Mouse (Mus musculus) cerebellum, adult 11-12 months (tissue): ENCODE results near the gene Prrt2.

Source experiments
- DNase-seq: peaks from one replicate; pipeline ENCODE4 v3.0.0; 2022

Prrt2 gene

DNA sequence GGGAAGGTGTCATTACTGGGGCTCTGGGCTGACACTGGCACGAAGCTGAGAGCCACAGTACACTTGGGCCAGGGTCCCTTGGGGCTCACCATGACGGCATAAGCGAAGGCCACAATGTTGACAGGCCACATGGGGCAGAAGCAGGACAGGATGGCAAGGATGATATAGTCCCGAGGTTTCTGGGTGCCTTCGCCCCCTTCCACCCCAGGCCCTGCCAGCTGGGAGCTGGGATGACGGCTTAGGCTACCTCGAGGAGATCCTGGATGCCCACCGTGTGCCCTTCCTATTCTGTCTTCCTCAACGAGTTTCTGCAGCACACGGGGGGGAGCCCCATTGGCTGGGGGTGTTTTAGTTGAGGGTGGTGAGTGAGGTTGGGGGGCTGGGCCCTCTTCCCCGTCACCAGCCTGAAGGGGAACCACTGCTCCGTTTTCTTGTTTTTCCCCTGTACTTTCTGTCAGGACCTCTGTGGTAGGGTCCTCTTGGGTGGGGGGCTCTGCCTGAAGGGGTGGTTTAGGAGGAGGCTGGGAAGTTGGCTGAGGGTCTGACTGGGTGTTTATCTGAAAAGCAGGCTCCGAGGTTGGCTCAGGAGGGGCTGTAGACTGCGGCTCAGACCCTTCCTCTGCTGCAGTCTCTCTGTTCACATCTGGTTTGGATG, 1.6 kb downstream of the Prrt2 start:
- DNase-seq: peak; percentile 66

DNA sequence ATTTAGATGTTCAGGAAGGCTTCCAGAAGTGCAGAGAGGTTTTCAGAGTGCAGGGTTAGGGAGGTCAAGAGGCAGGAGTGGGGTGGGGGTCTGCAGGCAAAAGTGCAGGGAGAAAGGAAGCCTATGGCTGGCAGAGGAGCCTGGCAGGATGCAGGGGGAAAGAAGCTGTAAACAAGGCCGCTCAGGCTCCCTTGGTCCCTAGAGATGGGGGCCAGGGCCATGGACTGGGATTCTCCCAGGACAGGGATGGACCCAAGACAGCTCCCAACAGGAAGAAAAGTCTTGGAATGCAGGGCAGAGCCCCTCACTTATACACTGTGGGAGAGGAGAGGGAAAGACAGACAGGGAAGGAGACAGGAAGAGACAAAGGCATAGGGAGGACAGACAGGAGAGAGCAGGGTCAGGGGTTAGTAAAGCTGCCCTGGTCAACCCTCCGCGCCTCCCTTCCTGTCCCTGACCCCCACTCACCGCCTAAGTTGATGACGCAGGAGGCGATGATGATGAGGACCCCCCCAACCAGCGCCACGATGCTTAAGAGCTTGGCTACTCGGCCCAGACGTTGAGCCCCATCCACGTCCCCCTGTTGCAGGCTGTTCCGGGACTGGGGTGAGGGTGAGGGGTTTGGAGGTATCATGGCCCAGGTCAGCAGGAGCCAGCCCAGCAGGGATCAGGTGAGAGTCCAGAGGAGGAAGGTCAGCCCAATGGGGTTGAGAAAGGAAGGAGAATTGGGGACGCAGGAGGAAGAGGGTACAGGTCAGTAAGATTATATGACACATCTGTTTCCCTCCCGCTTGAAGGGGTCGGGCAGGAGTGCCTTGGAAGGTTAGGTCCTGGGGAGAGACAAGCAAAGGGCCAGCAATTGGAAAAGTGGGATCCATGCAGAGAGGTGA, 2.4 kb downstream of the Prrt2 start:
- DNase-seq: peak; percentile 73

DNA sequence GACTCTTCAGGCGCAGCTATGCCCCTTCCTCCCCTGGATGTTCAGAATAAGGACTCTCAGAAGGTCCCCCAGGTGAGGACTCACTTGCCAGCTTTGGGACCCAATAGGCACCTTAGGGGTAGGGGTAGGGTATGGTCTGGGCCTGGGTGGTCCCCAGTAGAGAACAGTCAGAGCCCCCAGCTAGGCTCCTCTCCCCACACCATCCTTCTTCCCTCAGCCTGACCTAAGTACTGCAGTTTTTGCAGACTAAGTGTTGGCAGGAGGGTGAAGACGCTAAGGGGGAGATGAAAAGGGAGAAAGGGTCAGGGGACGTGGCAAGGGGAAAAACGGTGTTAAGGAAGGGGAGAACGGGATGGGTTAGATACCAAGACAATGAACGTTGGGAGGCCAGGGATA, 3.1 kb downstream of the Prrt2 start:
- peak; percentile 69 for DNase-seq

DNA sequence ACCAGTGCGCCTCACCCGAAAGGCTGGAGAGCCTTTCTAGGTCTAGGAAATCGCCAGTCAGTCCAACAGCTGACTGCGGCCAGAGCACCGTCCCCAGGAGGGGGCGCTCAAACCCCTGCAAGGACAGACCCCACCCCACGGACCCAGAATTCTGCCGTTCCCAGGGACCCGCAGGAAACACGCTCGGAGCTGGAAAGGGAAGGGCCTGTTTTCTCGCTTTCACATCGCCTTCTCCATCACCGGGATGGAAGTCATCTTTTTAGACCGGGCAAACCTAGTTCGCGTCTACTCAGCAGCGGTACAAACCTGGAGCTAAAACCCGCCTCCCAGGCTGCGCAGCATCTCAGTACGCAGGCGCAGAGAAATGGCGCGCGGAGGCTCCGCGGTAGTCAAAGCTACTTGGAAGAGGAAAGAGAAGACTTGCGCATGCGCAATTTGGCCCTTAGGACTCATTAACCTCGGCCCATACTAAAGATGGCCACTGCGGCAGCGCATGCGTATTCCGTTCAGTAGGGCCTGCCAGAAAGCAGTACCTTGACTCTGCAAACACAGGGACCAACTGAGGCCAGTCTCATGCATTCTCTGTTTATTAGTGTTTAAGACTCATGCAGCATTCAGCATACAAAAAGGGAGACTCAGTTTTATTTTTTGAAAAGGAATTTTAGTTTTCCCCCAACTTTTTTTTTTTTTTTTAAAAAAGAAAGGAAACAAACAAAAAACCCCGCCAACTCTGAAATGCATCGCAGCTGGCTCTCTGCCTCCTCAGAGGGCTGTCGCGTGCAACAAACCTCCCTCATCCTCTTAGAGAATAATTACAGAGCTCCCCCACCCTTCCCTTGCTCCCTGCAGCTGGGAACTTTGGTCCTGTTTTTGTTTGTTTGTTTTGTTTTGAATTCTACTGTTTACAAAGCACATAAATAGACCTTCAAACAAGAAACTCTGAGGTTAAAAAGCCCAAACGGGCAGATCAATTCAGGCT, 3.8 kb downstream of the Prrt2 start, which contains the start of gene Pagr1a:
TSS of gene Pagr1a (minus strand) at position 382 of the 979 bp plus-strand sequence.
- DNase-seq: peak; percentile 98

DNA sequence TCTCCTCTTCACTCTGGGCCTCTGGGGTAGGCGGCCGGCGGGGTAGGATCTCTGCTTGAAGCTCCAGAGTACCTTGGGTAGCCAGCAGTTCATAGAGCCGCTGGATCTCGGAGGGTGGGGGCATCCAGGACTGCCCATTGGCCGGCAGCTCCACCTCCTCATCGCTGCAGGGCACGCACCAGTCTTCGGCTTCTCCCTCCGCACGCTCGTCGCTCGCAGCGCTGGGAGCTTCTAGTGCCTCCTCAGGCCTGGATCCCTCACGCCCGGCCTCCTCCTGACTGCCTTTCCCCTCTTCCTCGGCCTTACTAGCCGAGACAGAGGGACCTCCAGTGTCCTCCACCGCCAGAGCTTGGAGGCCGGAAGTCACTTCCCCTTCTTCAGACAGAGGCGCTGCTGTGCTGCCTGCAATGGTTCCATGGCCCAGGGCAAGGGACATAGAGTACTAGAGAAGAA, 4.5 kb downstream of the Prrt2 start:
- DNase-seq: peak; percentile 78

- DNase-seq: no peak
Observed at GRCm38 (mm10) chr7:127016481-127016485, 4.7 kb downstream of the Prrt2 start, which contains the start of gene Pagr1b. Gene Pagr1b (minus strand): TSS chr7:127016484.

DNA sequence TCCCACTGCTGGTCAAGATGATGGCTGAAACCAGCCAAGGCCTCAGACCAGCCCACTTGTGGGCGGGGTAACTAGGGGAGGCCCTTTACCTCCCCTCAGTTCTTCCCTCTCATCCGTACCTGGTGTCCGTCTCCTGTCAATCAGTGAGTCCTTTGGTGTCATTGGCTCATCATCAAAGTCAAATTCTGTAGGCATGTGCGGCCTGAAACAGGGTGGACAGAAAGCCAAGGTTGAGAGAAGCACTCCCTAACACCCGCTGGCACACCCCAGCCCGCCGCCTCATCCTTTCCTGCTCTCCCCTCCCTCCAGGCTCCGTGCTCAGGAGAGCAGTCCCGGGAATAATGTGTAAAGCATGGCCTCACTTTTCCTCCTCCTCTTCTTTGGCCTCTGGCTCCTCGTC, 4.9 kb downstream of the Prrt2 start:
- peak; percentile 86 for DNase-seq

DNA sequence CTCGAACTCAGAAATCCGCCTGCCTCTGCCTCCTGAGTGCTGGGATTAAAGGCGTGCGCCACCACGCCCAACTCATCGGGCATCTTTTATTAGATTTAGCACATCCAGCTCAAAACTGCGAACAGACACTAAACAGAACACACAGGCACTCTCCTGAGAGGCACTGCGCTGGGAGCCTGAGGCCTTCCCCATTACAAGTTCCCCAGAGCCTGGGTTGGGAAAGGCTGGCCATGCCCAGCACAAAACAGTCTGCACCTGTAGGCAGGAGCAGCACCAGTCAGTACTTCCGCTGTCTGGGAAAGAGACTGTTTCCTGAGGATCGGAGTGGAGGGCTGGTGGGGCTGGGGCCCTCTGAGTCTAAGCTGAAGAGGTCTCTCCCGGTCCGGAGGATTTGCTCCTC, 6.0 kb downstream of the Prrt2 start:
- DNase-seq: peak; percentile 47

- DNase-seq: peak; percentile 77
Observed at GRCm38 (mm10) chr7:127014320-127014719, 6.7 kb downstream of the Prrt2 start, which contains the start of gene Mvp. Gene Mvp (minus strand): TSS chr7:127014621.

DNA sequence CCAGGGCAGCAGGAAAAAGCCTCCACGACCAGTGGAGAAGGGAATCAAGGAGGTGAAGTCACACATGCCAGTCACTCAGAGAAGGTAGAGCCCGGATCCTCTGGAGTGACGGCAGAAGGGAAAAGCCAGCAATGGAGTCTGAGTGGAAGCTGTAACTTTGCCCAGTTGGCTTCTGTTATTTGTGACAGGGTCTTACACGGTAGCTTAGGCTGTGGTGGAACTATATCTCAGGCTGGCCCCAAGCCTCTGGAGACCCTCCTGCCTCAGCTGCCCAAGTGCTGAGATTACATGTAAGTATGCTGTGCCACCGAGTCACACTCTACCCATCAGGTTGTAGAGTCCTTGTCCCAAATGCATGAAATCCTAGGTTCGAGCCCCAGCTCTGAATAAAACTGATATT, 7.6 kb downstream of the Prrt2 start:
- peak; percentile 54 for DNase-seq

GRCm38 (mm10) chr7:127012845-127013244, 8.2 kb downstream of the Prrt2 start:
- peak; percentile 54 for DNase-seq

DNA sequence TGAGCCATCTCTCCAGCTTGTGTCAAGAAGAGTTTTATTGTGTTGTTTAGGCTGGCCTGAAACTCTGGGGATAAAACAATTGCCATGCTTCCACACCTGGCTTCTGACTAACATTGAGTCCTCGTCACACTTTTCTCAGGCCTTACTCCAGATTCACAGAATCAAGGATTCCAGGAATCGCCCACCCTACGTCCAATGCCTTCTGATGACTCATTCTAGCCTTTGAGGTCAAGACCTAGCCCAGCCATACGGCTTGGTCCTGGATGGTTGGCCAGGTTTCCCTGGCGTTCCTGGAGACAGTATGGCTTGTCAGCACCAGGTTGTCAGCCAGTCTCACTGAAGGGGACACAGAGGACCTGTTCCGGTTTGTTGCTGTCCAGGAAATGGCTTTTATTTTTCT, 8.6 kb downstream of the Prrt2 start:
- DNase-seq: peak; percentile 49

- peak; percentile 62 for DNase-seq
Observed at GRCm38 (mm10) chr7:127011717-127012116, 9.3 kb downstream of the Prrt2 start.

GRCm38 (mm10) chr7:127011051-127011450, 10.0 kb downstream of the Prrt2 start:
- DNase-seq: no peak

DNA sequence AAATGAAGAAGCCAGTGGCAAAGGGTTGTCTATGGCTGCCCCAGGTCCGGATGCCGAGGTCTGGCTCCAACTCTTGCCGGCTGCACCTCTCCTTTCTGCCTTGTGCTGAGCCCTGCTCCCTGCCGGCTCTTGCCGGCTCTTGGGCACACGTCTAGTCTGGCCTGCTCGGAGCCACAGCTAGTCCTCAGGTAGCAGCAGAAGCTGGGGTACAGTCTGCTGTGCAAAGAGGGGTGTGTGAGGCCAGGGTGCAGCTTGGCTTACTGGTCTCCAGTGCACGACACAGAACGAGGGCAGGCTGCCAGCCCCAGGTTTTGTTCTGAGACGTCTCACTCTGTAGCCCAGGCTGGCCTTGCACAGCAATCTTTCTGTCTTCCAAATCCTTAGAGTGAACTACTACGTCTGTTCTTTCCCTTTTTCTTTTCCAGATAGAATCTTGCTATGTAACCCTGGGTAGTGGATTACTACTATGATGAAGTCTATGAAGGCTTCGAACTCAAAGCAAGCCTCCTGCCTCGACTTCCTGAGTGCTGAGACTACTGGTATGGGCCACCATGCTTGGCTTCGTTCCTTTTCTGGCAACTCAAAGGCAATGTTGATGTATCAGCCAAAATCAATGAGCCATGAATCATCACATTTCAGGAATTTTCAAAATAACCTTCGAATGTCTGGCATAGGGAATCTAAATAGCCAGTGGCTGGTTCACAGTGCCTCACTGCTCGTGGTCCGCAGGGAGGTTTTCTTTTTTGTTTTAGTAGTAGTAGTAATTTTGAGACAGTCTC, 11.5 kb downstream of the Prrt2 start:
- peak; percentile 77 for DNase-seq

DNA sequence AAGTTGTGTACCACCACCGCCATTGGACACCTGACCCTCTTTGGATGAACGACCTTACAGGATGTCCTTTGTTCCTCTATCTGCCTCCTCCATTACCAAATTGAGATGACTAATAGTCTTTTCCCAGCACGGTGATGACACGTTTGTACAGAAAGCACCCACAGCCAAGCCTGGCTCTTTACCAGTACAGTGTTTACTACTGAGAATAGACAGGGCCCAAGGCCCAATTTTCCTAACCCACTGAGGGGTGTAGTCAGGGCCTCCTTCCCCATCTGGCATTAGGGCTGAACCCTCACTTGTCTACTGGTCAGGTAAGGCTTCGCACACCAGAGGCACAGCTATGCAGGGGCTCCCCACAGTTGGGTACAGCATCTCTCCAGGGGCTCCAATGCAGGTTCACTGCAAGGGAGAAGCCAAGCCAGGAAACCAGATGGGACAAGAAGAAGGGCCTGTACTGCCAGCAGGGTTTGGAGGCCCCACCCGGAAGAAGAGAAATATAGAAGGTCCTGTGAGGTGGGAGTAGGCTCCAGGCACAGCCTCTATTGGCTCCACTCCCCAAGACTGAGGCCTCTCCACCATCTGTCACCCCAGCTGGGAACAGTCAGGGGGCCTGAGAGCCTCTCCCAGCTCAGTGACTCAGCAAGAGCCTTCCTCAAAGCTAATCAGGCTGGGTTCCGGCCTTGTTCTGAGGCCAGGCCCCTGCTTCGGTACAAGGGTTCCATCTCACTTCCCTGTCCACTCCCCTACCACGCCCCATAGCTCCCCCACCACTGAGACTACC, 12.6 kb downstream of the Prrt2 start:
- peak; percentile 100 for DNase-seq

DNA sequence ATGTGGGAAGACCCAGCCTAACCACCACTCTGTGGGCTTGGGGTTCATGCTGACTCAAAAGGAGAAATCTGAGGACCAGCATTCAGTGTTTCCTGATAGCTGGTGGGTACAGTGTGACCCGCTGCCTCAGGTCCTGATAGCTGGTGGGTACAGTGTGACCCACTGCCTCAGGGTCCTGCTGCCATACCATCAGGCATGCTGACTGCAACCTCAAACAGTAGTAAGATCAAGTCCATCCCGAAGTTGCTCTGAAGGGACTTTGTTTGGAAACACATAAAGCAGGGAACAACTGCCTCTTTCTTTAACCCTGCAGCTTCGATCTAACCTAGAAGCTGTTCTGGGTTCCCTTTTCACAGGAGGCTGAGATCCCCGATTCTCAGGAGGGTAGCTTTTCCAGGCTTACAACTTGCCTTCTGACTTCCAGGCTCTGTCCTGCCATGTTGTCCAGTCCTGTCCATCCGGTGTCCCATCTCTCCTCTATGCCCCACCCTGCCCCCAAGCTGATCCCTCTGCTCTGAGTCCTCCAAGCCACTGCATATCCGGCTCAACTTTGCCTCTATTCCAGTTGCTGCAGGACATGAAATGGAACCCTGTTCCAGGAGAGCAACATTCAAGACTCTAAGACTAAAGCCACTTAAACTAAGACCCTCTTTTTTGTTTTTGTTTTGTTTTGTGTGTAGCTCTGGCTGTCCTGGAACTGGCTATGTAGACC, 13.5 kb downstream of the Prrt2 start:
- DNase-seq: peak; percentile 52

DNA sequence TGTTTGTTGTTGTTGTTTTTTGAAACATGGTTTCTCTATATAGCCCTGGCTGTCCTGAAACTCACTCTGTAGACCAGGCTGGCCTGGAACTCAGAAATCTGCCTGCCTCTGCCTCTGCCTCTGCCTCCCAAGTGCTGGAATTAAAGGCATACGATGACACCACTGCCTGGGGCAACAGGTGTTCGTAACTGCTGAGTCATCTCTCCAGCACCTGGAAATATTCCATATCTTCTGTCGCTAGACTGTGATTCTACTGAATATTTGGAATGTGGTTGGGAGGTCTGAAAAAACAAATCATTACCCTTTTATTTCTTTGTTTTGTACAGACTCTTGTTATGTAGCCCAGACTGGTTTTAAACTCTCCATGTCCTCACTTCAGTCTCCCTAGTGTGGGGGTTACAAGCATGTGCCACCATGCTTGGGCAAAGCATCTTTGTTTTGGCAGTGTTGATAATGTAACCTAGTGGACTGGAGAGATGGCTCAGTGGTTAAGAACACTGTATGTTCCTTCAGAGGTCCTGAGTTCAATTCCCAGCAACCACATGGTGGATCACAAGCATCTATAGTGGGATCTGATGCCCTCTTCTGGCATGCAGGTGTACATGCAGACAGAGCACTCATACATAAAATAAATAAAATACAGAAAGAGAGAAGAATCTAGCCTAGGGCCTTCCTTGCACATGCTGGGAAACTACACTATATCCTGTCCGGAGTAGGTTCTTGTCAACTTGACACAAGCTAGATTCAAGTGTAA, 16.7 kb downstream of the Prrt2 start:
- DNase-seq: no peak

DNA sequence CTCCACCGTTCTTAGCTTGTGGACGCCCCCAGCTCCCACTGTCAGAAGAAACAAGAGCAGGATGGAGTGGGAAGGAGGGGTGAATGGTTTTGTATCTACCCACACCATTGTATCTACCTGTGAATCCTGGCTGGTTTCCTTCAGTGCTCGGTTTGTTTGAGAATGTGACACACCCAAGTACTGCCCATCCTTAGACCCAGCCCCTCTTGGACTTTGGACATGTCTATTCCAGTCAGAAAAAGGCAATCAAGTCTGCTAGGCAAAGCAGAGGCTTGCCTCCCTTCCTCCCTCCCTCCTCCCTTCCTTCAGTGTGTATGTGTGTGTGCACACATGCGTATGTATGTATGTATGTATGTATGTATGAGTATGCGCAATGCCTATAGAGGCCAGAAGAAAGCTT, 17.4 kb downstream of the Prrt2 start:
- DNase-seq: peak; percentile 31

- no peak for DNase-seq
Observed at GRCm38 (mm10) chr7:126999568-126999967, 21.4 kb downstream of the Prrt2 start.
